Mouse (Mus musculus) midbrain, embryonic 12.5 days (tissue): Measurements from ENCODE around the gene Syngr3. TPM values are rescaled to one million over a fixed set of nuclear protein-coding genes. Genes with fewer than 3 reads are reported as not detected.
"Not testable (repeated sequence)": the region's sequence is repeated elsewhere in the genome, so short reads cannot be mapped to it uniquely, and the experiment has no call there.

Experiments
- ATAC-seq: fragments of 200-750 bp; cut with Nextera tagmentation; 2 replicates; pipeline ENCODE4 v1.8.0; 2017; ENCODE audit warnings: low read depth, moderate TSS enrichment, moderate library complexity; ENCODE audit not compliant: low FRiP score
- H3K27ac ChIP-seq: fragments of 300-500 bp; sonication (generic); replicated peaks from 2 replicates; pipeline ENCODE4 v1.5.1; 2016; ENCODE audit warnings: mild to moderate bottlenecking
- H3K27me3 ChIP-seq: fragments of 300-500 bp; sonication (generic); 2 replicates; pipeline ENCODE4 v1.6.1; 2016; ENCODE audit warnings: mild to moderate bottlenecking
- H3K36me3 ChIP-seq: fragments of 300-500 bp; sonication (generic); 2 replicates; pipeline ENCODE4 v1.6.1; 2016
- H3K4me1 ChIP-seq: fragments of 300-500 bp; sonication (generic); 2 replicates; pipeline ENCODE4 v1.6.1; 2016
- H3K4me2 ChIP-seq: fragments of 300-500 bp; sonication (generic); replicated peaks from 2 replicates; pipeline ENCODE4 v1.6.1; 2016; ENCODE audit warnings: mild to moderate bottlenecking, moderate library complexity
- H3K4me3 ChIP-seq: fragments of 300-500 bp; sonication (generic); 2 replicates; pipeline ENCODE4 v1.5.1; 2016; ENCODE audit warnings: mild to moderate bottlenecking
- H3K9ac ChIP-seq: fragments of 300-500 bp; sonication (generic); replicated peaks from 2 replicates; pipeline ENCODE4 v1.6.1; 2016; ENCODE audit warnings: mild to moderate bottlenecking, moderate library complexity
- H3K9me3 ChIP-seq: fragments of 300-500 bp; sonication (generic); 2 replicates; pipeline ENCODE4 v1.6.1; 2016; ENCODE audit warnings: mild to moderate bottlenecking
- WGBS: fragments of 180-500 bp; shearing (Covaris S2); methylation state at CpG from one replicate; pipeline ENCODE4 v1.1.7; 2016; 5-methylcytosine and 5-hydroxymethylcytosine counted together
- polyA plus RNA-seq: library from polyadenylated mRNA; unstranded; fragments of >200 nt; fragmentation: Nextera tagmentation; extraction: Ambion mirVana; gene quantifications from 2 replicates; pipeline ENCODE4 v1.2.1, GENCODE M21; 2016

Gene Syngr3
- polyA plus RNA-seq, 1 experiment from 2014 or later: 27.6 TPM

GRCm38 (mm10) chr17:24727618-24728017 lies 37.9 kb upstream of the Syngr3 start, which contains the start of gene Rpl3l:
Rpl3l (plus strand) TSS chr17:24727820.
- Histone ChIP-seq H3K9me3 (no peaks in the 10 kb centered on the region), H3K9ac (no peak within 1 kb of the TSS), H3K27me3 (peaks cover 17% of the 10 kb centered on the region), H3K4me2 (no peak within 1 kb of the TSS), H3K4me1 (peaks cover 10% of the 10 kb centered on the region), H3K4me3 (no peak within 1 kb of the TSS), H3K36me3 (peaks cover under 1% of the 10 kb centered on the region; the same call in 1 of the 2 replicates), H3K27ac (no peak within 1 kb of the TSS)
- no peak for ATAC-seq
- WGBS: 85% methylated on average over 2 of the region's 2 CpGs

- no peak overlapping the region for H3K4me3 ChIP-seq
- H3K4me1 ChIP-seq: peaks cover 25% of the 10 kb centered on the region
- peaks cover 13% of the 10 kb centered on the region for H3K27me3 ChIP-seq
- H3K9me3 ChIP-seq: no peaks in the 10 kb centered on the region
- H3K4me2 ChIP-seq: no peak overlapping the region
- H3K27ac ChIP-seq: no peak overlapping the region
- H3K9ac ChIP-seq: no peak overlapping the region
- WGBS: 66% methylated on average over 3 of the region's 3 CpGs
- H3K36me3 ChIP-seq: peaks cover 16% of the 10 kb centered on the region
- no peak for ATAC-seq
These were observed 36.1 kb upstream of the Syngr3 start for GRCm38 (mm10) chr17:24725637-24726390.

GRCm38 (mm10) chr17:24724184-24724583 lies 34.4 kb upstream of the Syngr3 start, which contains the start of gene Ndufb10:
Ndufb10 (minus strand) TSS chr17:24724478.
- Histone ChIP-seq H3K36me3 (peaks cover 16% of the 10 kb centered on the region), H3K9ac (peak within 1 kb of the TSS; percentile 89), H3K4me1 (peaks cover 28% of the 10 kb centered on the region), H3K4me2 (peak within 1 kb of the TSS; percentile 89), H3K27ac (peak within 1 kb of the TSS; percentile 82), H3K27me3 (peaks cover 13% of the 10 kb centered on the region), H3K4me3 (peak within 1 kb of the TSS; percentile 73), H3K9me3 (no peaks in the 10 kb centered on the region)
- WGBS: 0% methylated on average over 30 of the region's 30 CpGs
- peak; percentile 71 for ATAC-seq

GRCm38 (mm10) chr17:24723881-24724180 lies 34.1 kb upstream of the Syngr3 start:
- no peak; the same call in 1 of the 2 replicates for ATAC-seq
- Histone ChIP-seq H3K36me3 (peaks cover 16% of the 10 kb centered on the region), H3K9me3 (no peaks in the 10 kb centered on the region), H3K27me3 (peaks cover 13% of the 10 kb centered on the region), H3K9ac (peak overlapping the region; percentile 89), H3K4me1 (peaks cover 31% of the 10 kb centered on the region), H3K4me3 (peak overlapping the region; percentile 73), H3K27ac (peak overlapping the region; percentile 82), H3K4me2 (peak overlapping the region; percentile 89)
- WGBS: under 1% methylated on average over 15 of the region's 15 CpGs

- Histone ChIP-seq H3K27me3 (peaks cover 9% of the 10 kb centered on the region), H3K27ac (peak overlapping the region; percentile 82), H3K36me3 (peaks cover 16% of the 10 kb centered on the region), H3K9me3 (no peaks in the 10 kb centered on the region), H3K4me1 (peaks cover 33% of the 10 kb centered on the region), H3K4me3 (peak overlapping the region; percentile 73), H3K9ac (peak overlapping the region; percentile 89), H3K4me2 (peak overlapping the region; percentile 89)
- 3% methylated on average over 12 of the region's 12 CpGs for WGBS
- no peak for ATAC-seq
These were observed 33.5 kb upstream of the Syngr3 start for GRCm38 (mm10) chr17:24723122-24723880.

- Histone ChIP-seq H3K4me2 (peak overlapping the region; percentile 89), H3K27ac (no peak overlapping the region), H3K9ac (0 out of 2 replicates have a peak overlapping the region, but pooled peaks have one; percentile 34), H3K4me3 (peak overlapping the region; percentile 8; the same call in 1 of the 2 replicates), H3K27me3 (peaks cover 2% of the 10 kb centered on the region), H3K36me3 (peaks cover 16% of the 10 kb centered on the region), H3K4me1 (peaks cover 33% of the 10 kb centered on the region), H3K9me3 (no peaks in the 10 kb centered on the region)
- no peak for ATAC-seq
- WGBS: 36% methylated on average over 13 of the region's 13 CpGs
These were observed 32.6 kb upstream of the Syngr3 start for GRCm38 (mm10) chr17:24722220-24722924.

GRCm38 (mm10) chr17:24721383-24721955 lies 31.7 kb upstream of the Syngr3 start:
- not testable (repeated sequence) for H3K27ac ChIP-seq, H3K9me3 ChIP-seq, ATAC-seq, H3K27me3 ChIP-seq
- 71% methylated on average over 7 of the region's 7 CpGs for WGBS
- Histone ChIP-seq H3K36me3 (peaks cover 24% of the 10 kb centered on the region), H3K4me3 (peak overlapping the region; percentile 36), H3K4me1 (peaks cover 33% of the 10 kb centered on the region), H3K9ac (peak overlapping the region; percentile 32; the same call in 1 of the 2 replicates), H3K4me2 (peak overlapping the region; percentile 81)

GRCm38 (mm10) chr17:24720616-24721015 lies 30.9 kb upstream of the Syngr3 start:
- ATAC-seq, H3K27ac ChIP-seq, H3K9me3 ChIP-seq, H3K27me3 ChIP-seq: not testable (repeated sequence)
- H3K4me2 ChIP-seq: peak overlapping the region; percentile 81
- peaks cover 33% of the 10 kb centered on the region for H3K4me1 ChIP-seq
- H3K9ac ChIP-seq: peak overlapping the region; percentile 85
- H3K36me3 ChIP-seq: peaks cover 27% of the 10 kb centered on the region
- H3K4me3 ChIP-seq: peak overlapping the region; percentile 67
- whole genome bisulfite sequencing: under 1% methylated on average over 11 of the region's 11 CpGs

- Histone ChIP-seq H3K4me1 (peaks cover 33% of the 10 kb centered on the region), H3K27me3 (no peaks in the 10 kb centered on the region), H3K27ac (peak overlapping the region; percentile 87), H3K9me3 (no peaks in the 10 kb centered on the region), H3K4me2 (peak overlapping the region; percentile 81), H3K4me3 (peak overlapping the region; percentile 67), H3K9ac (peak overlapping the region; percentile 85), H3K36me3 (peaks cover 27% of the 10 kb centered on the region)
- under 1% methylated on average over 61 of the region's 61 CpGs for WGBS
- peak; percentile 98 for ATAC-seq
These were observed 29.9 kb upstream of the Syngr3 start for GRCm38 (mm10) chr17:24719494-24720222.

- H3K27me3 ChIP-seq, H3K9me3 ChIP-seq, ATAC-seq, H3K27ac ChIP-seq: not testable (repeated sequence)
- 68% methylated on average over 5 of the region's 5 CpGs for WGBS
- Histone ChIP-seq H3K4me2 (peak overlapping the region; percentile 81), H3K4me3 (peak overlapping the region; percentile 67), H3K36me3 (peaks cover 27% of the 10 kb centered on the region), H3K9ac (peak overlapping the region; percentile 81), H3K4me1 (peaks cover 33% of the 10 kb centered on the region)
These were observed 29.2 kb upstream of the Syngr3 start for GRCm38 (mm10) chr17:24718938-24719337.

GRCm38 (mm10) chr17:24717943-24718342 lies 28.2 kb upstream of the Syngr3 start, which contains the start of the genes Rnf151 and Rps2:
Rnf151 (minus strand) TSS chr17:24718063.
Rps2 (plus strand) TSS chr17:24718116.
- Histone ChIP-seq H3K4me2 (peak within 1 kb of the TSS; percentile 81), H3K4me3 (peak within 1 kb of the TSS; percentile 67), H3K36me3 (peaks cover 27% of the 10 kb centered on the region), H3K4me1 (peaks cover 26% of the 10 kb centered on the region), H3K9ac (0 out of 2 replicates have a peak within 1 kb of the TSS, but pooled peaks have one; percentile 81), H3K9me3 (no peaks in the 10 kb centered on the region), H3K27ac (no peak within 1 kb of the TSS), H3K27me3 (no peaks in the 10 kb centered on the region)
- WGBS: 80% methylated on average over 4 of the region's 4 CpGs
- ATAC-seq: no peak
